Mouse (Mus musculus) bone marrow macrophage, adult 2 months (primary cell): ENCODE data around the gene D10Jhu81e.

Experiments used
- CTCF ChIP-seq: IDR thresholded peaks from 2 replicates; pipeline ENCODE4 v1.5.1; 2012; ENCODE audit warnings: low read depth, mild to moderate bottlenecking, low read length, moderate library complexity
- POLR2A ChIP-seq: IDR thresholded peaks from 2 replicates; pipeline ENCODE4 v1.6.1; 2012; ENCODE audit warnings: mild to moderate bottlenecking, low read depth, low read length, borderline replicate concordance

GRCm38 (mm10) chr10:78148834-78149766 lies 20.5 kb downstream of the D10Jhu81e start:
- TF ChIP-seq CTCF: no peak
- no peak for TF ChIP-seq POLR2A
